Mouse (Mus musculus) brain, embryonic 14.5 days (tissue): Measurements from ENCODE around the gene Ddc. TPM values are rescaled to one million over a fixed set of nuclear protein-coding genes. Genes with fewer than 3 reads are reported as not detected.

Experiments
- DNase-seq: peaks from one replicate; pipeline ENCODE4 v3.0.0-alpha.2; 2011; ENCODE audit warnings: low read depth
- CTCF ChIP-seq: fragments of 200-500 bp; IDR thresholded peaks from 2 replicates; pipeline ENCODE4 v1.5.1; 2012; ENCODE audit warnings: inconsistent platforms, mild to moderate bottlenecking, moderate library complexity, borderline replicate concordance; ENCODE audit not compliant: insufficient read depth, insufficient read length; ENCODE audit errors: extremely low read depth
- POLR2A ChIP-seq: fragments of 200-500 bp; IDR thresholded peaks from 2 replicates; pipeline ENCODE4 v1.6.1; 2012; ENCODE audit warnings: mild to moderate bottlenecking, inconsistent platforms, borderline replicate concordance; ENCODE audit not compliant: poor library complexity, insufficient read depth, insufficient read length, severe bottlenecking; ENCODE audit errors: extremely low read depth
- polyA plus RNA-seq: library from polyadenylated mRNA; depleted of rRNA; stranded (reverse); fragments of >200 nt; gene quantifications from 2 replicates; pipeline ENCODE4 v1.2.3, GENCODE M21; 2012

The Ddc gene
- polyA plus RNA-seq, 1 experiment, result 13.8 TPM

DNA sequence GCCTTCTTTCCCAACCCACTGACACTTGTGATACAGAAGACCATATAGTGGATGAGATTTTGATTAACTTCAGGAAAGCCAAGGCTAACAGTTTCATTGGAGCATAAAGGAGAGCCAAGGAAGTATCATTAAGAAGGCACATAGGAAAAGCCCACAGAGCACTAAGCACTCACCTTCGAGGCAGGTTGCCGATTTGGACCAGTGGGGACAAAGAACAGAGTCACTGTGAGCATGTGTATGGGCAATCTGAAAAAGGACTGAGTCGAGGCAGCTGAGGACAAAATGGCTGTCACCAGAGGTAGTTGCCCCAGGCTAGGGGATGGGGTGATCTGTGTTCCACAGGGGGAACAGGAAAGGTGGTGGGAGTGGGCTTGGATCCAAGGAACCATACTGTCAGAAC lies 552 bp upstream of the Ddc start:
- TF ChIP-seq POLR2A (no peak), CTCF (no peak)

DNA sequence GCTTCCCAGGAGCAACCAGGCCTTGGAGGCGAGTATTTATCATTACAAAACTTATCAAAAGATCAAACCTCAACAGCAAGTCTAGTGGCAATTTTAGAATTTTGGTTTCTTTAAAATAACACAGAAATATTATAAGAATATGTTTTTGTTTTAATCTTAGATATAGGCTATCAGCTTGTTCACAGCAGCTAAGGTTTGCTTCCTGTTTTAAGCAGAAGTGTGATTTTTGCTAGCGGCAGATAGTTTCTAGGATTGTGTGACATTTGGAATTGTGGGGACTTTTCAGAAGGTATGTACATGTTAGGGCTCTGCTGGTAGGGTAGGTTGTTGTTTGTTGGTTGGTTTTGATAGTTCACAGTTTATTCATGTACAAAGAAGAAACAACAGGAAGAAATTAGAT lies 2.5 kb downstream of the Ddc start:
- no peak for DNase-seq
- TF ChIP-seq CTCF (no peak), POLR2A (no peak)

More for the DNA sequence above, 552 bp upstream of the Ddc start:
- DNase-seq, result no peak

DNA sequence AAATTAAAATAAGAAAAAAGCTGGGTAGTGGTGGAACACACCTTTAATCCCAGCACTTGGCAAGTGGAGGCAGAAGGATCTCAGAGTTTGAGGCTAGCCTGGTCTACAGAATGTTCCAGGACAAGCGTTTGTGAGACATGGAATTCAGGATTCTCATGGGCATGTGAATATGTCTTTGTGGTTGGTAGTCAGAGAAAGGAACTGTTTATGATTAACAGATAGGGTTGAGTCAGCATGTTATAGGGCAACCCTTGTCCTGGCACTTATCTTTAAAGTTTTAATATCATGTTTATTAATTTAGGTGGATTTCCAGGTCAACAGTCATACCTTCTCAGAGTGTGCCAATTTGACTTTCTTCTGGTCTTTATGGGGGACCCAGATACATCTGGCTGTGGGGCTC lies 4.2 kb downstream of the Ddc start:
- DNase-seq, result no peak
- no peak for TF ChIP-seq POLR2A
- TF ChIP-seq CTCF, result no peak

DNA sequence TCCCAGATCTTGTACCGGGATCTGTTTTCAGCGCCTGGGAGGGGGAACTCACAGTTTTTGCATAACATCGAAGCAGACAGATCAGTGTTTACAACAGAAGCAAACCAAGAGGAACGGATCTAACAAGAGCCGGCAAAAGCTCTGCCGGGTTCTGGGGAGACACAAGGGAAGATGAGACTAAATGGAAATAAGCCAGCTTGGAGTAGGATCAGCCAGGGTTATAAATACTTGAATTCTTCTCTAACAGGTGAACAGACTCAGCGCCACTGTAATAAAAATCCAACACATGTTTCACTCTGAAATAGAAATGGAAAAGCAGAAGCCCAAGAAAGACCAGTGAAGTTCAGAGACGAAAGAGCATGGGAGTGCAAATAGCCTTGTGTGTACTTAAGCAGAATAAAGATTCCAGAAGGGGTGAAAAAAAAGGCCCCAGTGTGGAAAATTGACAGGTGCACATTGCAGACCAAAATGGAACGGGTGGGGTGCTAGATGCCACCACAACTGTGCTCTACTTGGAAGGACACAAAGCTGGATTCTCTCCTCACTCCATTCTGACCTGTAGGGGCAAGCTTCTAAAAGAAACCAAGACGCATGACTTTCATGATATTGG lies 4.8 kb downstream of the Ddc start:
- no peak for TF ChIP-seq POLR2A
- DNase-seq, result no peak

DNA sequence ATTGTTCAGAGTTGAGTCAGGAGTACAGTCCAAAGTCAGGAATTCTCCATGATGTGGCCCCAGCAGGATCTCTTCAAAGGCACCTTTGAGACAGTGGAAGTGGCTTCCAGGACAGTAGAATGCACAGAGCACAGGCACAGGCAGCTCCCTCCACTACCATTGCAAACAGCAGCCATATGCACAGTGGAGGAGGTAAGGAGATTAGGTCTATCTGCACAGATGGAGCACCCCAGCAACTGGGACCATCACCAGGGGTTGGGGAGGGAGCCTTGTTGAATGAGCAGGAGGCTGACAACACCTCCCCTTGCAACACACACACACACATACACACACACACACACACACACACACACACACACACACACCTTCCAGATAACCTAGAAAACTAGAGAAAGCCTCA lies 6.1 kb downstream of the Ddc start:
- no peak for DNase-seq
- TF ChIP-seq POLR2A (no peak), CTCF (no peak)

DNA sequence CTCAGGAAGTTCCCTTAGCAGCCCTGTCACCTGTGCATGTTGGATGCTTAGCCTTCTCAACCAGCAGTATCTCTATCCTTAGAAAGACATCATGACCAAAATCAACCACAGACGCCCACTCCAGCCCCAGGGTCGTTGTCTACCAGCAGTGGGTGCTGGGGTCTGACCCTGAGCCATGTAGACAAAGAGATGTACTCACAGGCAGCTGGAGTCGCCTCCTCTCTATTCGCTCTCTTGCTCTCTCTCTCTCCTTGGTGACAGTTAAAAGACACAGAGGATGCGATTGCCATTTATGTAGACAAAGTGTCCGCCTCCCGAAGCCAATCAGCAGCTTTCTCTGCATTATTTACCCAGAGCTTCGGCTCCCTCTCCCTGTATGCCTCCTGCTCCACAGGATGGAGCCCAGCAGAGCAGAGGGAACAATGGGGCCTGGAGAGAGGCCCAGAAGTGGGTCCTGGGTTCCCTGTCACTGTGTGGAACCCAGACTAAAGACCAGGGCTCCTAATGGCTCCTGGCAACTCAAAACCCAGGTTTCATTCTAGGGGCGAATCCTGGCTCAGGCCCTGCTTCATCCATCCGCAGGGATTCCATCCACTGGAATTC lies 7.7 kb downstream of the Ddc start:
- no peak for TF ChIP-seq CTCF
- TF ChIP-seq POLR2A, result no peak
- no peak for DNase-seq

DNA sequence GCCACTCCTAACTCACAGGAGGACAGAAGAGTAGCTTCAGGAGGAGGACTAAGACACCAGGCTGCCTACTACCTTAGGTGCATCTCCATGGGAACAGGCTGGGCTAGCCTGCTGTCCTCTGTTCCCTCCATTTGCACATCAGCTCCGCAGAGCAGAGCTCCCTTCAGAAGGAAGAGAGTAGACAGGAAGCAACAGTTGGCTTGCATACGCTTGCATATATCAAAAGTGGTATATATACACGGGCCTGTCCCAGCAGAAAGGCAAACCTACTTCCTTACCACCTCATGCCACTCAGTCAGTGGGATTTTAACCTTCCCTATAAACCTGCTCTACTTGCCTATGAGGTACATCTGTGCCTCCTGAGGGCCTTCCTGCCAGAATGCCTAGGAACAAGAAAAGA lies 9.2 kb downstream of the Ddc start:
- TF ChIP-seq CTCF (no peak), POLR2A (no peak)
- no peak for DNase-seq

DNA sequence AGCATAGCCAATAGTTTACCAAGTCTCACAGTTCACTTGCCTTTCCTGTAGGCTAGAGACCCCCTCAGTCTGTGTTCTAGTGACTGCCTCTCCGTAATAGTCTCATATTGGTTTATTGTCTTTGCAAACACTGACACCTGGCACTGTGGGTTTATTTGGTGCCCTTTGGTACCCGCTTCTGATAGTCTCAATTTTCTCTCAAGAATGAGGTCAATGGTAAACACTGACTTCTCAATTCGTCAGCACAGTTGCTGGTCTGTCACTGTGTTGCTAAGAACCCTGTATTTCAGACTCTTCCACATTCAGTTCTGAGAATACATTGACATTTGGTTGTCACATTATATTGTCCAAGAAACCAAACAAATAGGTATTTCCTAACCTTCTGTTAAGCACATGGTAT lies 9.9 kb downstream of the Ddc start:
- TF ChIP-seq CTCF (no peak), POLR2A (no peak)
- DNase-seq, result no peak

DNA sequence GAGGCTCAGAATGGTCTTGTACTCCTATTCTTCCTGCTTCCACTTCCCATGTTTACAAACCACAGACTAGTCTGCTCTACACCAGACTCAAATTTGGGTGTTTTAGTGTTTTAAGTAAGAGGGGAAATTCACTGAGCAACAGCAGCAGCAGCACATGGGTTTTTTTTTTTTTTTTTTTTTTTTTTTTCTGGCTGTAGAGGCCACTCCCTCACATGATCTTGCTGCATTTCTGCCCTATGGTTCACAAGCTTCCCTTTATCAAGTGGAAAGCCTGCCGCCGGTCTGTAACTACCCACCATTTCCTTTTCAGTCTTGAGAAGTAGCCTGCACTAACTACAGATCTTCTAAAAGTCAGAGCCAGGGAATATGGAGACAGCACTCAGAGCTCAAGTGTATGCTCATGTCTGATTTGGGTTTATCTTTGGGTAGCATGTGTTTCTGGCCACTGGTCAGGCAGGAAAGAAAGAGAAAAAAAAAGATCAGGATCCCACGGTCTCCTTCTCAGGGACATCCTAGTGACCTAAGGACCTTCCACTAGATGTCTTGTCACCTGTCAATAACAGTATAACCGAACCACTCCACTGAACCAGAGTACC lies 11.4 kb downstream of the Ddc start:
- TF ChIP-seq POLR2A, result no peak
- TF ChIP-seq CTCF, result no peak
- no peak for DNase-seq

DNA sequence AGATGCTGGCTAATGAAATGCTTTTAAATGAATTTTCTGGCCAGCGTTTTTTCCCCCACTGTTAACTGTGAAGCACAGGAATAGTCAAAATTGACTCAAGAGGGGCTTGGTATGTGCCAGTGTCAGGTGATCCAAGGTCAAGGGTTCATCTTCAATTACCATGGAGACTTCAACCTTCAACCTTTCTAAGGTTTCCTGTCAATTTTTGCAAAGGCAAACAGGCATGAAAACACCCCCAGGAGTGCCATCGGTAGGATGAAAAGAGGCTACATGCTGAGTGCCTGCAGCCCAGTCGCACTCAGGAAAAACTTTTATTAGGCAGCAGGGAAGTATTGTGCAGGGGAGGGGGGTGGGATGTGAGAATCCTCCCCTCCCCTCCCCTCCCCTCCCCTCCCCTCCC lies 12.0 kb downstream of the Ddc start:
- no peak for TF ChIP-seq POLR2A
- no peak for TF ChIP-seq CTCF
- DNase-seq, result no peak

DNA sequence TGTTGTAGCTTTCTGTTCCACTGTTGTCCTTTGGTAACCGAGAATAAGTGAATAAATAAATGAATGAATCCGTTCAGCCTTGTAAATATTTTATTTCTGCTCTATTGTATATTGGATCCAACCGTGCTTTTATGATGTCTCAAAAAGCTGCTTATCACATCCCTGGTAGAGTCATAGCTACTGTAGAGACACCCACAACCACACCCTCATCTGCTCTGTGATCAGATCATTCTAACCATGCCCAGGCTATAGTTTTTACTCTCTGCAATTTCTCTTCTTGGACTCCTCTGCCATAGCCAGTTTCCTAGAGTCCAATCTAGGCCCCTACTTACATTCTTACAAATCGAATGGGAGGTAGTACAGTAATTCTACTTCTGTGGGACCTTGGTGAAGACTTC lies 12.7 kb downstream of the Ddc start:
- no peak for TF ChIP-seq CTCF
- TF ChIP-seq POLR2A, result no peak
- DNase-seq, result no peak
